Mouse (Mus musculus) brain, embryonic 14.5 days (tissue): Measurements from ENCODE around the gene Slc26a11.

Experiments
- CTCF ChIP-seq: fragments of 200-500 bp; IDR thresholded peaks from 2 replicates; pipeline ENCODE4 v1.5.1; 2012; ENCODE audit warnings: inconsistent platforms, mild to moderate bottlenecking, moderate library complexity, borderline replicate concordance; ENCODE audit not compliant: insufficient read depth, insufficient read length; ENCODE audit errors: extremely low read depth
- POLR2A ChIP-seq: fragments of 200-500 bp; IDR thresholded peaks from 2 replicates; pipeline ENCODE4 v1.6.1; 2012; ENCODE audit warnings: mild to moderate bottlenecking, inconsistent platforms, borderline replicate concordance; ENCODE audit not compliant: poor library complexity, insufficient read depth, insufficient read length, severe bottlenecking; ENCODE audit errors: extremely low read depth

- TF ChIP-seq POLR2A (no peak), CTCF (no peak)
These were observed 11.2 kb upstream of the Slc26a11 start for GRCm38 (mm10) chr11:119344178-119344577.
